Mouse (Mus musculus) limb, embryonic 13.5 days (tissue): ENCODE measurements at regions not wholly inside any gene's neighbourhood (a gene's known extent, or its start where the extent isn't known, plus 50 kb on each side); places are given as distances from the start of the nearest gene placed in this dataset.

ENCODE experiments used
- ATAC-seq: fragments of 200-750 bp; cut with Nextera tagmentation; 2 replicates; pipeline ENCODE4 v1.8.0; 2017; ENCODE audit warnings: low read depth, moderate number of reproducible peaks, moderate TSS enrichment; ENCODE audit not compliant: low FRiP score
- H3K27ac ChIP-seq: fragments of 300-500 bp; sonication (generic); 2 replicates; pipeline ENCODE4 v1.5.1; 2015; ENCODE audit warnings: inconsistent platforms, mild to moderate bottlenecking, moderate library complexity
- H3K27me3 ChIP-seq: fragments of 300-500 bp; sonication (generic); 2 replicates; pipeline ENCODE4 v1.6.1; 2015; ENCODE audit warnings: mild to moderate bottlenecking, inconsistent platforms
- H3K36me3 ChIP-seq: fragments of 300-500 bp; sonication (generic); 2 replicates; pipeline ENCODE4 v1.6.1; 2015; ENCODE audit warnings: inconsistent platforms, mild to moderate bottlenecking, moderate library complexity
- H3K4me1 ChIP-seq: fragments of 300-500 bp; sonication (generic); 2 replicates; pipeline ENCODE4 v1.6.1; 2015; ENCODE audit warnings: inconsistent platforms
- H3K4me2 ChIP-seq: fragments of 300-500 bp; sonication (generic); replicated peaks from 2 replicates; pipeline ENCODE4 v1.6.1; 2015; ENCODE audit warnings: inconsistent platforms, mild to moderate bottlenecking, moderate library complexity
- H3K4me3 ChIP-seq: fragments of 300-500 bp; sonication (generic); 2 replicates; pipeline ENCODE4 v1.5.1; 2015; ENCODE audit warnings: moderate library complexity, mild to moderate bottlenecking, inconsistent platforms
- H3K9ac ChIP-seq: fragments of 300-500 bp; sonication (generic); 2 replicates; pipeline ENCODE4 v1.6.1; 2015; ENCODE audit warnings: mild to moderate bottlenecking, inconsistent platforms
- H3K9me3 ChIP-seq: fragments of 300-500 bp; sonication (generic); 2 replicates; pipeline ENCODE4 v1.6.1; 2016; ENCODE audit warnings: inconsistent platforms
- WGBS: fragments of 180-500 bp; shearing (Covaris S2); methylation state at CpG from one replicate; pipeline ENCODE4 v1.1.7; 2015; 5-methylcytosine and 5-hydroxymethylcytosine counted together

- Histone ChIP-seq H3K4me1 (no peaks in the 10 kb centered on the region), H3K36me3 (no peaks in the 10 kb centered on the region), H3K27ac (no peak overlapping the region), H3K4me3 (no peak overlapping the region), H3K9me3 (no peaks in the 10 kb centered on the region), H3K27me3 (no peaks in the 10 kb centered on the region), H3K9ac (no peak overlapping the region), H3K4me2 (no peak overlapping the region)
- peak; percentile 75; the same call in 1 of the 2 replicates for ATAC-seq
- WGBS = 38% methylated on average over 2 of the region's 2 CpGs
Observed at GRCm38 (mm10) chr9:92661938-92662337, 119.9 kb downstream of the Plod2 start.

GRCm38 (mm10) chr9:92667361-92667881, 125.4 kb downstream of the Plod2 start:
- WGBS = 27% methylated on average over 1 of the region's 1 CpGs
- H3K4me1 ChIP-seq = 0 out of 2 replicates have a peak, but pooled peaks cover 2% of the 10 kb centered on the region

GRCm38 (mm10) chr9:92671966-92672365, 129.9 kb downstream of the Plod2 start:
- Histone ChIP-seq H3K9ac (no peak overlapping the region), H3K4me1 (0 out of 2 replicates have a peak, but pooled peaks cover 2% of the 10 kb centered on the region), H3K9me3 (no peaks in the 10 kb centered on the region), H3K4me2 (no peak overlapping the region), H3K4me3 (no peak overlapping the region), H3K27ac (no peak overlapping the region), H3K36me3 (no peaks in the 10 kb centered on the region), H3K27me3 (no peaks in the 10 kb centered on the region)
- 79% methylated on average over 3 of the region's 3 CpGs for WGBS
- ATAC-seq = no peak

More at GRCm38 (mm10) chr9:92667361-92667881, 125.4 kb downstream of the Plod2 start:
- H3K36me3 ChIP-seq = no peaks in the 10 kb centered on the region
- no peak overlapping the region for H3K9ac ChIP-seq
- ATAC-seq = peak; percentile 51; the same call in 1 of the 2 replicates
- no peak overlapping the region for H3K4me3 ChIP-seq
- H3K9me3 ChIP-seq = no peaks in the 10 kb centered on the region
- no peak overlapping the region for H3K4me2 ChIP-seq
- H3K27ac ChIP-seq = no peak overlapping the region
- no peaks in the 10 kb centered on the region for H3K27me3 ChIP-seq

- ATAC-seq = no peak
- Histone ChIP-seq H3K9ac (no peak overlapping the region), H3K4me1 (no peaks in the 10 kb centered on the region), H3K4me2 (no peak overlapping the region), H3K4me3 (no peak overlapping the region), H3K27me3 (no peaks in the 10 kb centered on the region), H3K36me3 (no peaks in the 10 kb centered on the region), H3K27ac (no peak overlapping the region), H3K9me3 (no peaks in the 10 kb centered on the region)
- WGBS = 73% methylated on average over 6 of the region's 6 CpGs
Observed at GRCm38 (mm10) chr9:92694361-92695016, 152.5 kb downstream of the Plod2 start.

GRCm38 (mm10) chr9:92697971-92698370, 155.9 kb downstream of the Plod2 start:
- WGBS = 49% methylated on average over 3 of the region's 3 CpGs
- H3K27me3 ChIP-seq = no peaks in the 10 kb centered on the region
- H3K9me3 ChIP-seq = no peaks in the 10 kb centered on the region
- no peak for ATAC-seq
- H3K36me3 ChIP-seq = no peaks in the 10 kb centered on the region
- H3K9ac ChIP-seq = no peak overlapping the region
- H3K4me1 ChIP-seq = no peaks in the 10 kb centered on the region
- H3K4me3 ChIP-seq = no peak overlapping the region
- H3K27ac ChIP-seq = no peak overlapping the region
- H3K4me2 ChIP-seq = no peak overlapping the region

GRCm38 (mm10) chr9:92704752-92705151, 162.7 kb downstream of the Plod2 start:
- H3K9me3 ChIP-seq = no peaks in the 10 kb centered on the region
- H3K27ac ChIP-seq = no peak overlapping the region
- H3K4me2 ChIP-seq = no peak overlapping the region
- no peaks in the 10 kb centered on the region for H3K4me1 ChIP-seq
- H3K27me3 ChIP-seq = no peaks in the 10 kb centered on the region
- no peak overlapping the region for H3K9ac ChIP-seq
- H3K4me3 ChIP-seq = no peak overlapping the region
- WGBS = 87% methylated on average over 2 of the region's 2 CpGs
- ATAC-seq = no peak
- no peaks in the 10 kb centered on the region for H3K36me3 ChIP-seq

- H3K4me3 ChIP-seq = no peak overlapping the region
- H3K36me3 ChIP-seq = no peaks in the 10 kb centered on the region
- H3K4me2 ChIP-seq = no peak overlapping the region
- WGBS = 55% methylated on average over 6 of the region's 6 CpGs
- no peak overlapping the region for H3K9ac ChIP-seq
- H3K9me3 ChIP-seq = no peaks in the 10 kb centered on the region
- H3K27me3 ChIP-seq = no peaks in the 10 kb centered on the region
- H3K27ac ChIP-seq = no peak overlapping the region
- peak; percentile 64; the same call in 1 of the 2 replicates for ATAC-seq
- H3K4me1 ChIP-seq = no peaks in the 10 kb centered on the region
Observed at GRCm38 (mm10) chr9:92707011-92707410, 165.0 kb downstream of the Plod2 start.

GRCm38 (mm10) chr9:92717176-92717575, 175.2 kb downstream of the Plod2 start:
- Histone ChIP-seq H3K4me1 (peaks cover 19% of the 10 kb centered on the region; the same call in 1 of the 2 replicates), H3K9ac (no peak overlapping the region), H3K36me3 (no peaks in the 10 kb centered on the region), H3K4me3 (no peak overlapping the region), H3K9me3 (no peaks in the 10 kb centered on the region), H3K4me2 (no peak overlapping the region), H3K27me3 (no peaks in the 10 kb centered on the region), H3K27ac (0 out of 2 replicates have a peak overlapping the region, but pooled peaks have one; percentile 10)
- no peak for ATAC-seq
- WGBS = 62% methylated on average over 6 of the region's 6 CpGs

- Histone ChIP-seq H3K36me3 (no peaks in the 10 kb centered on the region), H3K9ac (no peak overlapping the region), H3K4me1 (peaks cover 19% of the 10 kb centered on the region; the same call in 1 of the 2 replicates), H3K4me3 (no peak overlapping the region), H3K27me3 (no peaks in the 10 kb centered on the region), H3K4me2 (no peak overlapping the region), H3K9me3 (no peaks in the 10 kb centered on the region), H3K27ac (peak overlapping the region; percentile 58; the same call in 1 of the 2 replicates)
- ATAC-seq = peak; percentile 86
Observed at GRCm38 (mm10) chr9:92718337-92718736, 176.3 kb downstream of the Plod2 start.

- no peaks in the 10 kb centered on the region for H3K9me3 ChIP-seq
- no peak overlapping the region; the same call in 1 of the 2 replicates for H3K27ac ChIP-seq
- no peak overlapping the region for H3K4me3 ChIP-seq
- H3K36me3 ChIP-seq = no peaks in the 10 kb centered on the region
- peaks cover 19% of the 10 kb centered on the region; the same call in 1 of the 2 replicates for H3K4me1 ChIP-seq
- H3K9ac ChIP-seq = no peak overlapping the region
- no peak overlapping the region for H3K4me2 ChIP-seq
- no peak for ATAC-seq
- no peaks in the 10 kb centered on the region for H3K27me3 ChIP-seq
- 76% methylated on average over 6 of the region's 6 CpGs for WGBS
Observed at GRCm38 (mm10) chr9:92719251-92719650, 177.2 kb downstream of the Plod2 start.

- no peaks in the 10 kb centered on the region for H3K36me3 ChIP-seq
- H3K4me2 ChIP-seq = no peak overlapping the region
- 88% methylated on average over 1 of the region's 1 CpGs for WGBS
- no peaks in the 10 kb centered on the region for H3K9me3 ChIP-seq
- no peak overlapping the region for H3K27ac ChIP-seq
- no peak overlapping the region for H3K4me3 ChIP-seq
- peaks cover 5% of the 10 kb centered on the region; the same call in 1 of the 2 replicates for H3K4me1 ChIP-seq
- ATAC-seq = no peak
- H3K27me3 ChIP-seq = no peaks in the 10 kb centered on the region
- H3K9ac ChIP-seq = no peak overlapping the region
Observed at GRCm38 (mm10) chr9:92728864-92729263, 186.8 kb downstream of the Plod2 start.

- no peak overlapping the region for H3K4me3 ChIP-seq
- peaks cover 5% of the 10 kb centered on the region; the same call in 1 of the 2 replicates for H3K4me1 ChIP-seq
- H3K27me3 ChIP-seq = no peaks in the 10 kb centered on the region
- H3K36me3 ChIP-seq = no peaks in the 10 kb centered on the region
- WGBS = 45% methylated on average over 3 of the region's 3 CpGs
- no peak overlapping the region for H3K4me2 ChIP-seq
- H3K27ac ChIP-seq = no peak overlapping the region
- no peaks in the 10 kb centered on the region for H3K9me3 ChIP-seq
- 0 out of 2 replicates have a peak, but pooled peaks have one; percentile 44 for ATAC-seq
- no peak overlapping the region for H3K9ac ChIP-seq
Observed at GRCm38 (mm10) chr9:92731396-92731795, 189.4 kb downstream of the Plod2 start.
